Comparison of ENCODE assay signal across 9 mouse cellular contexts in the genomic region with DNA sequence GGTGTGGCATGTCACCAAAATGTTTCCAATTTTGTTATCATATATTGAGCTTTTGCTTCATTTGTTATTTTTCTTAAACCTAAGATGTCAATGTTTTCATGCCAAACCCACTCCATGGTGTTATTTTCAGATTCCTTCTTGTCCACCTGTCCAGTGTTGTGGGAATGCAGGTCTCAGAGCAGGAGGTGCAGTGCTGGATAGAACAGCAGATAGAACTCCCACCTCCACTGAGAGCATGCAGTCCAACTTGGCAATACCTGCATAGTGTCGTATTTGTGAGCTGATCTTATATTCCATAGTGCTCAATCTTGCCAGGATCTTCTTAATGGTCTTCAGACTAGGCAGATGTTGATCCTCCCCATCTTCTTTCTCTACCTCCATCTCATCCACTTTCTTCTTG.
"Had no signal": no experiment of that assay in that cellular context is flagged by ENCODE, and none has a peak within 500 bp of the region (broad histone marks: within the 10 kb centered on the region; RNA-seq: fewer than 3 reads in every experiment).

No protein-coding gene starts in this region.

- H3K27ac ChIP-seq: kidney, postnatal 0 days; liver, embryonic 13.5 days had no signal

- H3K27me3 ChIP-seq: liver, embryonic 13.5 days had no signal

- DNase-seq: kidney, postnatal 4 days; liver, embryonic 13.5 days; lung, adult 2 months; lung, postnatal 14 days; lung, postnatal 4 days; midbrain, embryonic 14.5 days; thymus, adult 18-20 months; thymus, postnatal 36 days had no signal

- H3K4me3 ChIP-seq: liver, embryonic 13.5 days had no signal

- H3K4me1 ChIP-seq: liver, embryonic 13.5 days had no signal
